Comparison of ENCODE assay signal across 9 mouse cellular contexts in the genomic region with DNA sequence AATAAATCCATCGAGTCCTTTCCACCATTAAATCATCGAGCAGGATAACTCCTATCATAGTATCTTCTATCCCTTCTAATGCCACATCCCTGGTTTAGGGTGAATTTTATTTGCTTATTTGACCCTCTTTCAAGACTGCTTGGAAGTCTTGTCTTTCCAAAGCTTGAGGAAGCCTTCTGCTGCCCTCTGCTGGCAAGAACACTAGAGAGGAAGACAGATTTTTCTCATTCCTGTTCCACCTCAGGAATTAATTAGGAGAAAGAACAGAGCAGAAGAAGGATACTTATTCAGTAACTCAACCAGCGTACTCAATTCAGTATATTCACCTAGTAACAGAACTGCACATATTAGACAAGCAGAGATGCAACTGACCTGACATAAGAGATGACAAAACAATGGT.
DNase-seq lines count a peak whose midpoint lies in the region; ATAC-seq lines count a peak whose summit lies in the region.
"Had no signal": no experiment of that assay in that cellular context is flagged by ENCODE, and none has a peak within 500 bp of the region (broad histone marks: within the 10 kb centered on the region; RNA-seq: fewer than 3 reads in every experiment).

No protein-coding gene starts in this region.

- no peaks in the 10 kb centered on the region for H3K36me3 ChIP-seq in neural tube, embryonic 11.5 days (ENCODE audit: control insufficient read depth, insufficient read depth, low read length)
- H3K36me3 ChIP-seq: limb, embryonic 12.5 days had no signal

- H3K4me3 ChIP-seq in neural tube, embryonic 11.5 days (ENCODE audit: low read depth, low read length) = no peak overlapping the region
- H3K4me3 ChIP-seq: limb, embryonic 12.5 days had no signal

- peak; percentile 45; the same call in 1 of the 2 replicates for ATAC-seq in neural tube, embryonic 11.5 days (ENCODE audit: insufficient read depth, low FRiP score, low TSS enrichment)

- no peak overlapping the region for H3K4me2 ChIP-seq in neural tube, embryonic 11.5 days (ENCODE audit: low read depth)
- H3K4me2 ChIP-seq: limb, embryonic 12.5 days had no signal

- WGBS in neural tube, embryonic 11.5 days = 68% methylated on average over 3 of the region's 3 CpGs

- H3K4me1 ChIP-seq in neural tube, embryonic 11.5 days (ENCODE audit: control insufficient read depth, insufficient read depth, low read length) = no peaks in the 10 kb centered on the region
- H3K4me1 ChIP-seq: limb, embryonic 12.5 days had no signal

- no peaks in the 10 kb centered on the region for H3K27me3 ChIP-seq in neural tube, embryonic 11.5 days (ENCODE audit: control insufficient read depth, insufficient read depth, low read length)
- H3K27me3 ChIP-seq: limb, embryonic 12.5 days had no signal

- H3K27ac ChIP-seq in neural tube, embryonic 11.5 days (ENCODE audit: low read depth, low read length) = no peak overlapping the region
- H3K27ac ChIP-seq: limb, embryonic 12.5 days had no signal

- no peaks in the 10 kb centered on the region for H3K9me3 ChIP-seq in neural tube, embryonic 11.5 days (ENCODE audit: control insufficient read depth, low read length)
- H3K9me3 ChIP-seq: limb, embryonic 12.5 days had no signal

- DNase-seq in lung, postnatal 10 days = peak; percentile 35
- DNase-seq in lung, postnatal 36 days = no peak
- peak; percentile 61 for DNase-seq in adrenal gland, postnatal 10 days
- peak; percentile 75 for DNase-seq in embryo, embryonic 11 days
- DNase-seq in layer of hippocampus, adult 18-20 months (ENCODE audit: low spot score in 2 of 2) = peak; percentile 49 to 78
- DNase-seq in neural tube, embryonic 11.5 days (ENCODE audit: low spot score) = peak; percentile 68
- DNase-seq in spleen, postnatal 36 days (ENCODE audit: low spot score in 2 of 2) = no peak
- DNase-seq in spleen, postnatal 4 days (ENCODE audit: low spot score in 2 of 2) = no peak

- H3K9ac ChIP-seq in neural tube, embryonic 11.5 days (ENCODE audit: low read length) = no peak overlapping the region
- H3K9ac ChIP-seq: limb, embryonic 12.5 days had no signal

Comparison
In these comparisons a context has a peak if more than half of its experiments do, and no peak if none do; other contexts are left out.
1. DNase-seq: peak in lung, postnatal 10 days (single experiment), adrenal gland, postnatal 10 days (single experiment), embryo, embryonic 11 days (single experiment), layer of hippocampus, adult 18-20 months (2 of 2) and neural tube, embryonic 11.5 days (single experiment); none in lung, postnatal 36 days (single experiment), spleen, postnatal 36 days (0 of 2) and spleen, postnatal 4 days (0 of 2).